Mouse (Mus musculus): Measurements from ENCODE around the gene Shroom1. TPM values are rescaled to one million over a fixed set of nuclear protein-coding genes. Genes with fewer than 3 reads are reported as not detected.
A peak's percentile ranks its signal among the peaks of the same experiment; 100 is the strongest.

The Shroom1 gene
- polyA plus RNA-seq, 1 experiment, result not detected

DNA sequence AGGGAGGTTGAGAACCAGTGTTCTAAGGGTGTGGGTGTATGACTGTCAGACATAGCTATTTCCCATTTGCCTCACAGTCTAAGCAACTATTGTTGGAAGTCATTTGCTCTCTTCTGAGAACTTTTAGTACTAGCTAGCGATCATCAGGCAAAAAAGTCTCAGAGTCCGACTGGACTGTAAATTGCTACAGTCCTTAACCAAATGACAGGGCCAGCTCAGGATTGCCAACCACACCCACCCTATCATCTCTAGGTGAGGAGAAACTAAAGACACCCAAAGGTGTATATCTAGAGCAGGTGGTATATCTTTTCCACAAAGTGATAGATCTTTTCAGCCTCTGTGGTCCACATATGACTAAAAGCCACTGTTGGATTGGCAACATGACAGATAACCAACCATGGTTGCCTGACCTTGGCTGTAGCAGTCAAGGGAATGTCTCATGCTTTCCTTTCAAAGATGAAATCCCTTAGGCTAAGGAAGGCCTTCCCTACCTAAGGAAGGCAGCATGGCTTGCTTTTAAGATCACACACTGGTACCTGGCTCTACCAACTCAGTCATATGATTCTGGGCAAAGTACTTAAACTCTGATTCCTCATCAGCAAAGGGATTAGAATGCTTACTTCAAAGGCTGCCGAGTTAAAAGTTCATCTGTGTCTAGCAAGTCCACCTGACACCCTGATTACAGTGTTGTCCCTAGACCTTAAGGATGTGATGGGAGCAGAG lies 28.9 kb upstream of the Shroom1 start:
- Histone ChIP-seq H3K27ac (ENCODE audit: insufficient read depth, low read depth, low read length) (no peak overlapping the region), H3K4me3 (ENCODE audit: insufficient read depth, low read length) (no peak overlapping the region), H3K4me1 (ENCODE audit: control insufficient read depth, insufficient read depth, low read length) (peaks cover 9% of the 10 kb centered on the region)
- TF ChIP-seq CTCF (IDR thresholded peaks at IDR 0.05; ENCODE audit: low read depth, low read length) (no peak), POLR2A (IDR thresholded peaks at IDR 0.05; ENCODE audit: borderline replicate concordance, low read depth, low read length) (no peak)

DNA sequence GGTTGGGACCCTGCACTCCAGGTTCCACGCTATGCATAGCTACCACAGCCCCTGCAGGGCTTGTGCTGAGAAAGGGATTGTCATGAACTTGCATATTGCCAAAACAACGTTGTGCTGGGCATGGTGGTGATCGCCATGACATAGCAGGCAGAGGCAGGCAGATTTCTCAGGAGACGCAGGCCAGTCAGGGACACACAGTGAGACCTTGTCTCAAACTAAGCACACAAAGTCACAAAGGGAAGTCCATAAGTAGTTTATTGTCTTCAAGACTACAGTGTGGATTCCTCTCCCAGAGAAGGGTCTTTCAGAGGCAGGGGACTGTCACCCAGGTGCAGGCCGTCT lies 28.3 kb upstream of the Shroom1 start:
- Histone ChIP-seq H3K27ac (ENCODE audit: insufficient read depth, low read depth, low read length) (no peak overlapping the region), H3K4me1 (ENCODE audit: control insufficient read depth, insufficient read depth, low read length) (peaks cover 13% of the 10 kb centered on the region), H3K4me3 (ENCODE audit: insufficient read depth, low read length) (no peak overlapping the region)
- TF ChIP-seq POLR2A (IDR thresholded peaks at IDR 0.05; ENCODE audit: borderline replicate concordance, low read depth, low read length) (no peak), CTCF (IDR thresholded peaks at IDR 0.05; ENCODE audit: low read depth, low read length) (no peak)

DNA sequence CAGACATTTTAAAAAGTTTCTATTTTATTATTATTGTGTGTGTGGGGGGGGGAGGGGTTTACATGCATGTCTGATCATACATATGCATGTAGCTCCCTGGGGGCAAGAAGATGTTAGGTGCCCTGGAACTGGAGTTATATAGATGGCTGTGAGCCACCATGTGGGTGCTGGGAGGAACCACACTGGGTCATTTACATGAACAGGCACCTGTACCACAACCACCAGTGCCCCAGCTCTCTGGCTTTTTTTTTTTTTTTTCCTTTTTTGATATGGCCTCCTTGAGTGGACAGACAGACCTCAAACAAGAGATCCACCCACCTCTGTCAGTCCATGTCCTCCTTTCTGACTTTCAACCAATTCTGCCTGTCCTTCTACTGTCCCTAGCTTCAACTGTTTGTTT lies 27.8 kb upstream of the Shroom1 start:
- Histone ChIP-seq H3K27ac (ENCODE audit: insufficient read depth, low read depth, low read length) (no peak overlapping the region), H3K4me1 (ENCODE audit: control insufficient read depth, insufficient read depth, low read length) (peaks cover 13% of the 10 kb centered on the region), H3K4me3 (ENCODE audit: insufficient read depth, low read length) (peak overlapping the region; percentile 77)
- no peak for TF ChIP-seq POLR2A (IDR thresholded peaks at IDR 0.05; ENCODE audit: borderline replicate concordance, low read depth, low read length)
- TF ChIP-seq CTCF (IDR thresholded peaks at IDR 0.05; ENCODE audit: low read depth, low read length), result no peak

DNA sequence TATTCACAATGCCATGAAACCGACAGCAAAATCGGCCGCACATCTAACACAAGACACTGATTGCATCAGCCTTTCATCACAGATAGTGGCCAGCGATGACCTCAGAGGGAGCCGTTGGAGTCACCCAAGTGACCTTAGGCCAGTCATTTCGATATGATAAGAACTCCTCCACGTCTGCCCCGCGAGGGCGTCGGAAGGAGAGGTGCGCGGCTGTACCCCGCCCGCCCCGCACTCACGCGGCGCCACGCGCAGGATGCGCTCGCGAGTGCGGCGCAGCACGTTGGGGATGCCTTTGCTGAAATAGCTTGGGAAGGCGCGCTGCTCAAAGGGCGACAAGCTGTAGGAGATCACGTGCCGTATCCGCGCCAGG lies 26.7 kb upstream of the Shroom1 start:
- peak overlapping the region; percentile 66 for H3K27ac ChIP-seq (ENCODE audit: insufficient read depth, low read depth, low read length)
- peaks cover 13% of the 10 kb centered on the region for H3K4me1 ChIP-seq (ENCODE audit: control insufficient read depth, insufficient read depth, low read length)
- TF ChIP-seq CTCF (IDR thresholded peaks at IDR 0.05; ENCODE audit: low read depth, low read length), result no peak
- no peak for TF ChIP-seq POLR2A (IDR thresholded peaks at IDR 0.05; ENCODE audit: borderline replicate concordance, low read depth, low read length)
- peak overlapping the region; percentile 77 for H3K4me3 ChIP-seq (ENCODE audit: insufficient read depth, low read length)

GRCm38 (mm10) chr11:53430670-53431346 lies 26.2 kb upstream of the Shroom1 start, which contains the start of the genes Uqcrq and Gdf9:
Gene Uqcrq (minus strand): TSS chr11:53430831.
Gene Gdf9 (plus strand): TSS chr11:53431023.
- TF ChIP-seq CTCF (IDR thresholded peaks at IDR 0.05; ENCODE audit: low read depth, low read length) (no peak), POLR2A (IDR thresholded peaks at IDR 0.05; ENCODE audit: borderline replicate concordance, low read depth, low read length) (no peak)
- Histone ChIP-seq H3K4me1 (ENCODE audit: control insufficient read depth, insufficient read depth, low read length) (peaks cover 13% of the 10 kb centered on the region), H3K27ac (ENCODE audit: insufficient read depth, low read depth, low read length) (peak within 1 kb of the TSS; percentile 66), H3K4me3 (ENCODE audit: insufficient read depth, low read length) (peak within 1 kb of the TSS; percentile 77)

DNA sequence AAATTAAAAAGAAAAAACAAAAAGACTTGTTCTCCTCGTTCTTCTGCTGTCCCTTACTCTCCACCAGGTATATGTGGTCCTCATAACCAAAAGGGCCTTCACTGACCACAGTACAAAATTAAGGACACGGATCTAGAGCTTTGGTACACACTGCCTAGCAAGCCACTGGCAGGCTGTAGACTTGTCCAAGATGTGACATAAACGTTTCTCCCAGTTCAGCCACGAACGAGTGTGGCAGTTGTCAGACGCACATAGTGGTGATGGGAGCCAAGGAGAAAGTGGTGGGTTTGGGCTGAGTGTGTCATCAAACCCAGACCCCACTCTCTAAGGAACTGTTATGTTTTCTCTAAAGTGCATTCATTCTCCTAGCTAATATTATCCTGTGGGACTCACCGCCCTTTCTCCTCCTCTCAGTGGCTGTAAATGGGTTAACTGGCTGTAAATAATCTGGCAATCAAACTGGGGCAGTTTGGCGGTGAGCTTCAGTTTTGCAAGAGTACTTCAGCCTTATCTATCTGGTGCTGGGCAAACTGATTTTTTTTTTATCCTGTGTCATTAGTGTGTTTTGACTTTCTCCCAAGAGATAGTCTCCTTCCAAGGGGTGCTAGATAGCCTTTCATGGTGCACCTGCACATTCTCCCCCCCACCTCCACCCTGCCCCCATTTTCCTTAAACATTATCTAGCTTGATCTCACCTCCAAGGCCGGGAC lies 25.5 kb upstream of the Shroom1 start:
- H3K27ac ChIP-seq (ENCODE audit: insufficient read depth, low read depth, low read length), result 0 out of 2 replicates have a peak overlapping the region, but pooled peaks have one; percentile 1
- peak overlapping the region; percentile 77 for H3K4me3 ChIP-seq (ENCODE audit: insufficient read depth, low read length)
- peaks cover 19% of the 10 kb centered on the region for H3K4me1 ChIP-seq (ENCODE audit: control insufficient read depth, insufficient read depth, low read length)
- no peak for TF ChIP-seq POLR2A (IDR thresholded peaks at IDR 0.05; ENCODE audit: borderline replicate concordance, low read depth, low read length)
- no peak for TF ChIP-seq CTCF (IDR thresholded peaks at IDR 0.05; ENCODE audit: low read depth, low read length)

DNA sequence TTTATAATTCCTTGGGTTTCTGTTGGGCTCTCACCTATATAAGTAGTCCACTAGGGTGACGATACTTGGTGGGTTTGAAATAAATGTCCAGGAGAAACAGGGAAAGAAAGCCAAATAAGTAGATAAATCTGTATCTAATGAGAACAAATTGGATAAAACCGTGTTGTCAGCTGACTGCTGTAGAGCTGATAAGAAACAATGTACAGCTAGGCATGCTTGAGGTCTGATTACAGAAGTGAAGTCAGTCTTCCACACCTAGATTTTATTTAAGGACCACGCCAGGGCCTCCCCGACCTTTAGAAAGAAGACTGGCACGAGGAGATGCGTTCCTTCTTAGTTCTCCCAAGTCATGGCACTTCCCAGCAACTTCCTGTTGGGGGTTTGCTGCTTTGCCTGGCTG lies 23.9 kb upstream of the Shroom1 start:
- peaks cover 22% of the 10 kb centered on the region for H3K4me1 ChIP-seq (ENCODE audit: control insufficient read depth, insufficient read depth, low read length)
- no peak overlapping the region for H3K4me3 ChIP-seq (ENCODE audit: insufficient read depth, low read length)
- no peak overlapping the region for H3K27ac ChIP-seq (ENCODE audit: insufficient read depth, low read depth, low read length)
- TF ChIP-seq POLR2A (IDR thresholded peaks at IDR 0.05; ENCODE audit: borderline replicate concordance, low read depth, low read length), result no peak
- no peak for TF ChIP-seq CTCF (IDR thresholded peaks at IDR 0.05; ENCODE audit: low read depth, low read length)

GRCm38 (mm10) chr11:53435504-53435903 lies 21.5 kb upstream of the Shroom1 start:
- peaks cover 18% of the 10 kb centered on the region for H3K4me1 ChIP-seq (ENCODE audit: control insufficient read depth, insufficient read depth, low read length)
- H3K4me3 ChIP-seq (ENCODE audit: insufficient read depth, low read length), result no peak overlapping the region
- no peak for TF ChIP-seq CTCF (IDR thresholded peaks at IDR 0.05; ENCODE audit: low read depth, low read length)
- TF ChIP-seq POLR2A (IDR thresholded peaks at IDR 0.05; ENCODE audit: borderline replicate concordance, low read depth, low read length), result no peak
- no peak overlapping the region for H3K27ac ChIP-seq (ENCODE audit: insufficient read depth, low read depth, low read length)

GRCm38 (mm10) chr11:53436338-53436737 lies 20.7 kb upstream of the Shroom1 start:
- Histone ChIP-seq H3K4me1 (ENCODE audit: control insufficient read depth, insufficient read depth, low read length) (peaks cover 17% of the 10 kb centered on the region), H3K27ac (ENCODE audit: insufficient read depth, low read depth, low read length) (peak overlapping the region; percentile 58), H3K4me3 (ENCODE audit: insufficient read depth, low read length) (no peak overlapping the region)
- TF ChIP-seq CTCF (IDR thresholded peaks at IDR 0.05; ENCODE audit: low read depth, low read length), result no peak
- TF ChIP-seq POLR2A (IDR thresholded peaks at IDR 0.05; ENCODE audit: borderline replicate concordance, low read depth, low read length), result no peak

- Histone ChIP-seq H3K4me1 (ENCODE audit: control insufficient read depth, insufficient read depth, low read length) (no peaks in the 10 kb centered on the region), H3K27ac (ENCODE audit: insufficient read depth, low read depth, low read length) (no peak overlapping the region), H3K4me3 (ENCODE audit: insufficient read depth, low read length) (no peak overlapping the region)
- TF ChIP-seq POLR2A (IDR thresholded peaks at IDR 0.05; ENCODE audit: borderline replicate concordance, low read depth, low read length) (no peak), CTCF (IDR thresholded peaks at IDR 0.05; ENCODE audit: low read depth, low read length) (no peak)
These were observed 15.1 kb upstream of the Shroom1 start for GRCm38 (mm10) chr11:53441921-53442320.
